Mouse (Mus musculus): ENCODE results near the gene Nfkbie. TPM values are rescaled to one million over a fixed set of nuclear protein-coding genes. Genes with fewer than 3 reads are reported as not detected.

Nfkbie gene
- total and polyA plus RNA-seq, 3 experiments, result 78.7 to 136 (median 90.0) TPM

DNA sequence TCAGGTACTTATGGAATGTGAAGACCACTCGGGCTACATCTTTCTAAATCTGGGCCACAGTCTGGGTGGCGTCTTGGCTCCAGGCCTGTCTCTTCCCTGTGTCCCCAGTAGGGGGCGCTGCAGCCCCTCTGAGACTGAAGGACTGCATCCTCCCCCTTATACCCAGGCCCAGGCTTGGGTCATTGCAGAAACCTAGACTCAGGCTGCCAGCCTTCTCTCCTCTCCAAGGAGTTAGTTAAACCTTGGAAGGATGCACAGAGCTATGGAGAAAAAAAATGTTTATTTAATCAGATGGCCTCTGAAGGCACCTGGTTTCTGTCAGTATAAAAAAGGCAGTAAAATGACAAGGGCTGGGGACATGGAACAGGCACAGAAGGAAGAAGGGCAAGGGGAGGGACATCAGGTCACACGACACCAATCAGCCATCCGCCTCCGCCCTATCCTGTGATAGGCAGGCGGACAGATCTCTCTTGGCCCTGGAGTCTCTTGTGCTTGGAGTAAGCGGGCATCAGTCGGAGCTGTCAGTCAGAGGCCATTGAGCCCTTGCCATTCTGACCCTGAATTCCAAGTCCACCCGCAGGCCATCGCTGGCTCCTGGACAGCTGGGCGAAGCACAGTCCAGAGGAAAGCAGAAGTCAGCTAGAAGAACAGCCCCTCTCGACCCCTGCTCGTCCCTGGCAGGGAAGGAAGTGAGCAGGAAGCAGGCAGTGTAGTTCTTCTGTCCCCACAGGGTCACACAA lies 29.6 kb downstream of the Nfkbie start:
- H3K4me3 ChIP-seq (replicated peaks in 1 of 3; ENCODE audit: low read depth in 2 of 3, low read length in 2 of 3, poor library complexity in 1 of 3), result no peak overlapping the region
- dilution Hi-C loops (cut with MboI; ENCODE audit: extremely low pct_ligation_motif_present, extremely low pct_unique_long_range_greater_than_20kb, low sequenced_read_pairs), result no loop called here

DNA sequence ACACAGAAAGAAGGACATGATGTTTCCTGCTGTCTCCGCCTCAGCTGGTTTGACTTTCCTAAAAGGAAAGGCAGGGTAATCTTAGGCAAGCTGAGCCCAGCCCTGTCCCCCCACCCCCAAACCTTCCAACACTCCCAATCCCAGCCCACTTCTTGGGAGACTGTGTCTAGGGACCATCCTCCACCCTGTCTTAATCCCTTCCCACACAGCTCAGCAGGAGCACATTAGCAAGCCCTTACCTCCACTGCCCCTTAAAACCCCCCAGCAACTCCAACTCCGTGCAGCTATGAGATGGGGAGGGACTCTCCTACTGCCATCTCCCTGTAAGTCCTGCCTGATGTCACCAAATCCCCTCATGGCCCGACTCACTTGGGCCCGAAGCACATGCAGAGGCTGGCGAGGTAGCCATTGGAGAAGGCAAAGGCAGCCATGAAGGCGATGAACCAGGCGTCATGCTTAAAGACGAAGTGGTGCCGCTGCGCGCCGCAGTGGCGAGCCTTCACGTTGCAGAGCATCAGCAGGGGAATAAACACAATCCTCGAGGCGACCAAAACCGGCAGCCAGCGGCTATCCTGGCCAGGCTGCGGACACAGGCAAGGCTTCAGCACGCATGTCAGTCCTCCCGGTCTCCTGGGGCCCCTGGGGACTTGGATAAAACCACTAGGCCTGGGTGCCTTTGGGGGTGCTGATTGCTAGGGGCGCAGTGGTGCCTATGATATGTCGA lies 30.4 kb downstream of the Nfkbie start:
- no peak overlapping the region for H3K4me2 ChIP-seq (ENCODE audit: insufficient read depth, low read depth, poor library complexity, severe bottlenecking)
- DNase-seq (ENCODE audit: extremely low read depth), result no peak
- no peak overlapping the region for H3K9ac ChIP-seq (ENCODE audit: insufficient read depth, low read depth)
- H3K27me3 ChIP-seq (replicated peaks), result no peaks in the 10 kb centered on the region
- H3K4me1 ChIP-seq (ENCODE audit: control insufficient read depth in 1 of 2, insufficient read depth in 2 of 2), result peaks cover 8 to 46% of the 10 kb centered on the region in 2 experiments
- peaks cover 30 to 64% of the 10 kb centered on the region in 2 experiments for H3K36me3 ChIP-seq (replicated peaks in 1 of 2; ENCODE audit: control insufficient read depth in 1 of 2, insufficient read depth in 1 of 2, low read length in 1 of 2)
- no peak overlapping the region for H3K27ac ChIP-seq (ENCODE audit: insufficient read depth, low read depth)
- H3K9me3 ChIP-seq (replicated peaks; ENCODE audit: low read length), result peaks cover 10% of the 10 kb centered on the region
- H3K4me3 ChIP-seq (replicated peaks in 1 of 3; ENCODE audit: low read depth in 2 of 3, low read length in 2 of 3, poor library complexity in 1 of 3), result no peak overlapping the region
- no peaks in the 10 kb centered on the region for H3K79me2 ChIP-seq (replicated peaks; ENCODE audit: control insufficient read depth, extremely low read depth, insufficient read depth, poor library complexity, severe bottlenecking)
- in situ Hi-C loops (cut with MboI; ENCODE audit: low pct_ligation_motif_present, low pct_unique_long_range_greater_than_20kb, low sequenced_read_pairs), result loop anchor here (5.0 kb wide), 2 partner anchors 41 to 131 kb away; no protein-coding TSS in a partner anchor
- dilution Hi-C loops (cut with MboI; ENCODE audit: extremely low pct_ligation_motif_present, extremely low pct_unique_long_range_greater_than_20kb, low sequenced_read_pairs), result no loop called here
- no peak for TF ChIP-seq UBTF (IDR thresholded peaks at IDR 0.05; ENCODE audit: low read depth, low read length)
- no peak for TF ChIP-seq MYC (IDR thresholded peaks at IDR 0.05; ENCODE audit: low read depth, low read length)
- no peak for TF ChIP-seq HCFC1 (IDR thresholded peaks at IDR 0.05; ENCODE audit: low read depth, low read length)
- TF ChIP-seq ELF1 (IDR thresholded peaks at IDR 0.05; ENCODE audit: low read depth, low read length), result no peak
- no peak for TF ChIP-seq KAT2A (IDR thresholded peaks at IDR 0.05; ENCODE audit: insufficient replicate concordance, low read length)
- no peak for TF ChIP-seq JUN (IDR thresholded peaks at IDR 0.05; ENCODE audit: insufficient read depth, low read depth, low read length)
- no peak for TF ChIP-seq ZKSCAN1 (IDR thresholded peaks at IDR 0.05; ENCODE audit: borderline replicate concordance, low read depth, low read length)
- TF ChIP-seq TBP (conservative IDR thresholded peaks at IDR 0.05; ENCODE audit: low read depth, low read length), result no peak
- no peak for TF ChIP-seq MAX (IDR thresholded peaks at IDR 0.05; ENCODE audit: low read length)
- no peak for TF ChIP-seq MEF2A (IDR thresholded peaks at IDR 0.05; ENCODE audit: borderline replicate concordance, low read depth, low read length)
- TF ChIP-seq SIN3A (IDR thresholded peaks at IDR 0.05; ENCODE audit: low read length), result no peak
- TF ChIP-seq USF2 (conservative IDR thresholded peaks at IDR 0.05; ENCODE audit: low read depth, low read length), result no peak
- no peak for TF ChIP-seq BHLHE40 (IDR thresholded peaks at IDR 0.05; ENCODE audit: low read depth, low read length)
- TF ChIP-seq E2F4 (IDR thresholded peaks at IDR 0.05; ENCODE audit: insufficient replicate concordance, low read depth, low read length), result no peak
- no peak for TF ChIP-seq SMC3 (IDR thresholded peaks at IDR 0.05; ENCODE audit: low read depth, low read length)
- TF ChIP-seq IRF4 (IDR thresholded peaks at IDR 0.05; ENCODE audit: low read depth, low read length), result no peak

More for the DNA sequence above, 29.6 kb downstream of the Nfkbie start:
- peak; percentile 63 for DNase-seq (ENCODE audit: extremely low read depth)
- H3K4me2 ChIP-seq (ENCODE audit: insufficient read depth, low read depth, poor library complexity, severe bottlenecking), result no peak overlapping the region
- in situ Hi-C loops (cut with MboI; ENCODE audit: low pct_ligation_motif_present, low pct_unique_long_range_greater_than_20kb, low sequenced_read_pairs), result loop anchor here (5.0 kb wide), 2 partner anchors 42 to 132 kb away; no protein-coding TSS in a partner anchor
- TF ChIP-seq NRF1 (IDR thresholded peaks at IDR 0.05; ENCODE audit: low read depth, low read length) (no peak), ZC3H11A (IDR thresholded peaks at IDR 0.05; ENCODE audit: low read depth, low read length) (no peak), ZMIZ1 (IDR thresholded peaks at IDR 0.05; ENCODE audit: low read depth, low read length) (no peak), RAD21 (IDR thresholded peaks at IDR 0.05; ENCODE audit: low read depth, low read length) (peak; percentile 77), SMC3 (IDR thresholded peaks at IDR 0.05; ENCODE audit: low read depth, low read length) (peak; percentile 73), CTCF (conservative IDR thresholded peaks at IDR 0.05 in 1 of 2, IDR thresholded peaks at IDR 0.05 in 1 of 2; ENCODE audit: low read depth in 2 of 2, low read length in 2 of 2) (peak; percentile 73 to 89), PAX5 (IDR thresholded peaks at IDR 0.05; ENCODE audit: low read length) (no peak), KAT2A (IDR thresholded peaks at IDR 0.05; ENCODE audit: insufficient replicate concordance, low read length) (no peak), NELFE (IDR thresholded peaks at IDR 0.05; ENCODE audit: low read depth, low read length) (no peak)
- no peaks in the 10 kb centered on the region for H3K79me2 ChIP-seq (replicated peaks; ENCODE audit: control insufficient read depth, extremely low read depth, insufficient read depth, poor library complexity, severe bottlenecking)
- H3K27me3 ChIP-seq (replicated peaks), result no peaks in the 10 kb centered on the region
- H3K36me3 ChIP-seq (replicated peaks in 1 of 2; ENCODE audit: control insufficient read depth in 1 of 2, insufficient read depth in 1 of 2, low read length in 1 of 2), result peaks cover 28 to 57% of the 10 kb centered on the region in 2 experiments
- no peak overlapping the region for H3K9ac ChIP-seq (ENCODE audit: insufficient read depth, low read depth)
- H3K27ac ChIP-seq (ENCODE audit: insufficient read depth, low read depth), result no peak overlapping the region
- H3K4me1 ChIP-seq (ENCODE audit: control insufficient read depth in 1 of 2, insufficient read depth in 2 of 2), result peaks cover 8 to 48% of the 10 kb centered on the region in 2 experiments
- peaks cover 10% of the 10 kb centered on the region for H3K9me3 ChIP-seq (replicated peaks; ENCODE audit: low read length)

All from CH12.LX (cell line).